Mouse (Mus musculus) urinary bladder, adult 18-20 months (tissue): ENCODE measurements around the gene Tm9sf3.

Experiments used
- DNase-seq, 2 experiments: peaks; one replicate each; pipeline ENCODE4 v3.0.0; 2022; ENCODE audit warnings: low spot score in 2 of 2, mixed read lengths in 2 of 2

Gene Tm9sf3

DNA sequence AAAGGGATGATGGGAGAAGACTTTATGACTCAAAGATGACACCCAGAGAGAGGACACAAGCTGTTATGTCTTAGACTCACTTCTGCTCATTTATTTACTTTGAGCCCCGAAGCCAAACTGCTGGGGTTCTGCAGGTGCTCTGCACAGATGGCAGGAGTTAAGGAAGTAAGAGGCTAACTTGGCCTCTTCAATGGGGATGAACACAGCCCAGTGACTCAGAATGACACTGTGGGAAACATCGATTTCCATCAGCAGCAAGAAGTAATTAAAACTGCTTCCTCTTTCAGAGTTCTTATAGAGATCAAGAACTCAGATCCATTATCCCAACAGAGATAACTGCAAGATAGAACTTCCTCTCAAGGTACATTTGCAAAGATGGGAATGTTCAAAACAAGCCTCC, 86.9 kb downstream of the Tm9sf3 start:
- DNase-seq: no peak

DNA sequence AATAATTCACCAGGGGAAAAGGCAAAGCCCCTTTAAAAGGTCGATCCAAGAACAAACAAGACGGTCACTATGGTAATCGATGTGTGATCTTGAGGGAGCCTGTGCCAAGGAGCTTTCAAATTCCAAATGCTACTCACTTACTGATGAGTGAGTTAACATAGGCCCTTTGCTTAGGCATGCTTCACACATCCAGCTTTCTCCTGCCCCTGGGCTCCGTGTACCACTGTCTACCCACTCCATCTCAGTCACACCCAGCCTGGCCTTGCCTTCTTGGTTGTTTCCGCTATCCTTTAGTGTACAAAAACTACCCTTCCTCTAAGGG, 97.9 kb downstream of the Tm9sf3 start:
- no peak for DNase-seq

DNA sequence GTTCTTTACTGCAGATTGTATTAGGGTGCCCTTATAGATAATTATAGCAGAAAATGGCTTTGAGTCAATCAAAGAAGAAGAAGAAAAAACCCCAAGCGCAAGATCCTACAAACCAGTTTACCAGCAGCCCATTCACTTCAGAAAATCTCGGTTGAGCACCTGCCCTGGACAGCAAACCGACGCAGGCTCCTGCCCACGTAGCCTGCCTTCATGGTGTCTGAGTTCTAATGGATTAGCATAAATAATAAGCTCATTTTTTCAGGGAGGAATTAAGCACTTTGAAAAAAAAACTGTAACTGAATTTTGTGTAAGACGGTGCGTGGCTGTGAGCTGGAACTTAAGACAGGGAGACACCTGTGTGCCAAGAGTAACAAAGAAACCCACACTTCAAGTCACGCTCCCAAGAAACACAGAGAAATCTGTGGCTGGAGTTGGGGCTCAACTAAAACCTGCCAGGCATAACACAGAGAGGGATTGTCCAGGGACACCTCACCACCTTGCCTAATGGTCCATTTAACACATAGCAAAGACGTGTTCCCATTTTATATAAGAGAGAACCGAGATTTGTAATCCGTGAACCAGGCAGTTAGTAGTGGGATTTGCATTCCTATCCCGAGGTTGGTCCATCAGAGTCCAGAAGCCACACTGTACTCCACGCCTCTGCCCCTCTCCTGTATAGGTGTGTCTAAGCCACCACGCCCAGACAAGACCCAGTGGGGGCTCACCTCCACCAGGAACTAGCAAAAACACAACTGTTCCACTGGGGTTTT, 98.5 kb downstream of the Tm9sf3 start:
- DNase-seq: no peak

DNA sequence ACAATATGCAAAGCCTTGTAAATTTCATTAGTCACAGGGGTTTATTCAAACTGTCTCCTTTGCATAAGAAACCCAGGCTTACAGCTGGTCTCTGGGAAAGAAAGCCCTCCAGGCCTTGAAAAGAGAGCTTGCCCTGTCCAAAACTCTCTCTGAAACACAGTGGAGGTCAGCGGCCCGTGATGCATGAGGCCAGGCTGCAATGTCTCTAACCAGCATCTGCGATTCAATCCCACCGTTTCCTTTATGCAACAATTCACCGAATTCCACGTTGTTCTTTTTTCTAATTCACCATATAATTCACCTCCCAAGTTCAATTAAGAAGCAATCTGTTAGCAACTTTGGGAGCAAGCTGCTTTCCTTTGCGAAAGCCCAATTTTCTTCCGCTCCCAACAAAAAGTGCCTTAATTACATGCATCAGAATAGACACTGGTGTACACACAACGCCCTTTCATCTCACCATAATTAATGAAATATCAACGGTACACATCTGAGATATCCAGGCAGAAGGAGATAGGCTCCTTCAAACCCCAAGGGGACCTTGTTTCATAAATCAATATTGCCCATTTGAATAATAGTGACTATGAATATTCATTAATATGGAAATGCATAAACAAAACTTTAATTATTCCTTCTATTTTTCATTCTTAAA, 99.2 kb downstream of the Tm9sf3 start:
- DNase-seq: no peak
